Mouse (Mus musculus) yolk sac, embryonic 10.5 days (tissue): ENCODE measurements around the gene Ssh2.

Source experiments
- DNase-seq: peaks from one replicate; pipeline ENCODE4 v3.0.0-alpha.2; 2017; ENCODE audit warnings: low spot score

The Ssh2 gene

GRCm38 (mm10) chr11:77411284-77411683, 195.2 kb downstream of the Ssh2 start:
- DNase-seq, result no peak

- DNase-seq, result no peak
Observed at GRCm38 (mm10) chr11:77414141-77414839, 198.2 kb downstream of the Ssh2 start.

GRCm38 (mm10) chr11:77416212-77417000, 200.3 kb downstream of the Ssh2 start:
- DNase-seq, result no peak

- no peak for DNase-seq
Observed at GRCm38 (mm10) chr11:77418021-77418420, 201.9 kb downstream of the Ssh2 start.

- peak; percentile 42 for DNase-seq
Observed at GRCm38 (mm10) chr11:77423175-77423859, 207.2 kb downstream of the Ssh2 start.

- DNase-seq, result no peak
Observed at GRCm38 (mm10) chr11:77428446-77428845, 212.4 kb downstream of the Ssh2 start.

GRCm38 (mm10) chr11:77437026-77437425, 220.9 kb downstream of the Ssh2 start:
- DNase-seq, result no peak

- no peak for DNase-seq
Observed at GRCm38 (mm10) chr11:77440081-77440480, 224.0 kb downstream of the Ssh2 start.

- no peak for DNase-seq
Observed at GRCm38 (mm10) chr11:77441020-77441419, 224.9 kb downstream of the Ssh2 start.

- no peak for DNase-seq
Observed at GRCm38 (mm10) chr11:77442186-77443170, 226.4 kb downstream of the Ssh2 start.

GRCm38 (mm10) chr11:77444939-77445338, 228.9 kb downstream of the Ssh2 start:
- DNase-seq, result no peak

- DNase-seq, result peak; percentile 40
Observed at GRCm38 (mm10) chr11:77446628-77447041, 230.5 kb downstream of the Ssh2 start.

GRCm38 (mm10) chr11:77449224-77449623, 233.1 kb downstream of the Ssh2 start:
- DNase-seq, result no peak

- no peak for DNase-seq
Observed at GRCm38 (mm10) chr11:77451670-77452069, 235.6 kb downstream of the Ssh2 start.

- DNase-seq, result no peak
Observed at GRCm38 (mm10) chr11:77453388-77453787, 237.3 kb downstream of the Ssh2 start.

GRCm38 (mm10) chr11:77455770-77456510, 239.9 kb downstream of the Ssh2 start:
- DNase-seq, result no peak

GRCm38 (mm10) chr11:77456866-77457265, 240.8 kb downstream of the Ssh2 start:
- DNase-seq, result no peak

GRCm38 (mm10) chr11:77461856-77462255, 245.8 kb downstream of the Ssh2 start:
- DNase-seq, result no peak

GRCm38 (mm10) chr11:77462283-77463100, 246.4 kb downstream of the Ssh2 start, which contains the start of gene Coro6:
Gene Coro6 (plus strand): TSS chr11:77462411.
- DNase-seq, result peak; percentile 80

GRCm38 (mm10) chr11:77463101-77463445, 247.0 kb downstream of the Ssh2 start:
- no peak for DNase-seq
